Mouse (Mus musculus): ENCODE measurements around the gene Gprin1.

- TF ChIP-seq EP300 (optimal IDR thresholded peaks at IDR 0.05): no peak
- no peak for TF ChIP-seq CTCF (IDR thresholded peaks at IDR 0.05; ENCODE audit: low read depth)
Measured at GRCm38 (mm10) chr13:54758756-54759470, 9.2 kb upstream of the Gprin1 start.

Measured in stomach, postnatal 0 days (tissue).